Mouse (Mus musculus): ENCODE data around the gene Osbpl2.

DNA sequence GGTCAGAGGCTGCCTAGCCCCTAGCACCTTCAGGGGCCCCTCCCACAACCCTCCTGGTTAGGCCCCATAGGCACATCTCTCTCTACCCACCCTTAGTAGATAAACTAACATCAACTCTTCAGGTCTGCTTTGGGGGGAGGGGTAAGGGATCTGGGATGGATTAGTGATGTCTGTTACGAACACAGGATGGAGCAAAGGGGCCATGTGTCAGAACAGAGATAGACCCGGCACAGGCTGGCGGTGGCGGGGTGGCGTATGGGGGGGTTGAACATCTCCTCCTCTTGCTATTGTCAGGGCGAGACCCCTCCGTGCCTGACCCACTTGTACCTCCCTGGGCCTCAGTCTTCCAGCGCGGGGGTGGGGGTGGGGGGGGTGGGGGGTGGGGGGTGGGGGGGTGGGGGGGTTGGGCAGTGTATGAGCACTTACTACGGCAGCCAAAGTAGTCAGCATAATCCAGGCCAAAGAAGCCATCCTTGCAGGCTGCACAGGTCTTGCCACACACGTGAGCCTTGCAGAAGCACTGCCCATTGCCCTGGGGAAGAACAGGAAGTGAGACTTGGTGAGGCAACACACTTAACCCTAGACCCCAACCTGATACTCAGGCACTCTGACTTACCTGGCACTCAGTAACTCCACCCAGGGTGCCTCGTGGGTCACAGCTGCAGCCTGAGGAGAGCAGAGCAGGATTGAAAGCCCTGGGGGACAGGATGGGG lies 77.7 kb downstream of the Osbpl2 start:
- TF ChIP-seq CTCF (IDR thresholded peaks at IDR 0.05; ENCODE audit: borderline replicate concordance, extremely low read depth, insufficient read depth, insufficient read length): no peak
- no peak for TF ChIP-seq POLR2A (IDR thresholded peaks at IDR 0.05; ENCODE audit: borderline replicate concordance, extremely low read depth, insufficient read depth, insufficient read length, poor library complexity, severe bottlenecking)
